In genomic region chr3:37704701-37705279, GRCm38 (mm10) we compare ENCODE assay signal across 9 mouse cellular contexts. TPM values are rescaled to one million over a fixed set of nuclear protein-coding genes. Genes with fewer than 3 reads are reported as not detected.
DNase-seq lines count a peak whose midpoint lies in the region; ATAC-seq and TF ChIP-seq lines count a peak whose summit lies in the region.
"Had no signal": no experiment of that assay in that cellular context is flagged by ENCODE, and none has a peak within 500 bp of the region (broad histone marks: within the 10 kb centered on the region; RNA-seq: fewer than 3 reads in every experiment).

No protein-coding gene starts in this region.

- WGBS in midbrain, embryonic 10.5 days = 50% methylated on average over 14 of the region's 14 CpGs
- 42% methylated on average over 13 of the region's 14 CpGs for WGBS in midbrain, postnatal 0 days
- WGBS in heart, embryonic 11.5 days (ENCODE audit: insufficient replicate concordance) = 25% methylated on average over 14 of the region's 14 CpGs
- 20% methylated on average over 14 of the region's 14 CpGs for WGBS in liver, embryonic 11.5 days

- no peak for ATAC-seq in midbrain, postnatal 0 days (ENCODE audit: low FRiP score)
- ATAC-seq in heart, embryonic 11.5 days (replicated peaks; ENCODE audit: insufficient number of reproducible peaks, low FRiP score, low TSS enrichment) = 0 out of 2 replicates have a peak, but pooled peaks have one; percentile 52
- ATAC-seq in liver, embryonic 11.5 days (replicated peaks; ENCODE audit: low FRiP score) = peak; percentile 81

- H3K27me3 ChIP-seq in midbrain, embryonic 10.5 days (ENCODE audit: low read depth, poor library complexity, severe bottlenecking) = no peaks in the 10 kb centered on the region
- H3K27me3 ChIP-seq in midbrain, postnatal 0 days (ENCODE audit: insufficient read depth, low read length) = no peaks in the 10 kb centered on the region
- H3K27me3 ChIP-seq in heart, embryonic 11.5 days (ENCODE audit: control insufficient read depth, insufficient read depth, low read length) = peaks cover 3% of the 10 kb centered on the region; the same call in 1 of the 2 replicates
- no peaks in the 10 kb centered on the region for H3K27me3 ChIP-seq in liver, embryonic 11.5 days (replicated peaks; ENCODE audit: control insufficient read depth, insufficient read depth, low read length)

- no peak overlapping the region for H3K9ac ChIP-seq in midbrain, postnatal 0 days (replicated peaks; ENCODE audit: low read length, poor library complexity, severe bottlenecking)
- H3K9ac ChIP-seq in heart, embryonic 11.5 days (ENCODE audit: low read depth, low read length) = no peak overlapping the region
- no peak overlapping the region for H3K9ac ChIP-seq in liver, embryonic 11.5 days (ENCODE audit: low read depth, low read length)

- no peak for TF ChIP-seq CTCF in midbrain, postnatal 0 days (IDR thresholded peaks at IDR 0.05)

- intact Hi-C loops in left cerebral cortex, postnatal 14 days (cut with DNase I) = no loop called here

- peaks cover 13% of the 10 kb centered on the region for H3K9me3 ChIP-seq in midbrain, embryonic 10.5 days (replicated peaks)
- H3K9me3 ChIP-seq in midbrain, postnatal 0 days (ENCODE audit: low read length) = no peaks in the 10 kb centered on the region
- peaks cover 9% of the 10 kb centered on the region for H3K9me3 ChIP-seq in heart, embryonic 11.5 days (replicated peaks; ENCODE audit: control insufficient read depth, low read length)
- no peaks in the 10 kb centered on the region for H3K9me3 ChIP-seq in liver, embryonic 11.5 days (ENCODE audit: control insufficient read depth, low read length)

- H3K4me1 ChIP-seq in midbrain, embryonic 10.5 days = peaks cover 9% of the 10 kb centered on the region
- H3K4me1 ChIP-seq in midbrain, postnatal 0 days (ENCODE audit: insufficient read depth, low read length) = no peaks in the 10 kb centered on the region
- H3K4me1 ChIP-seq in heart, embryonic 11.5 days (ENCODE audit: control insufficient read depth, insufficient read depth, low read length) = peaks cover 6% of the 10 kb centered on the region; the same call in 1 of the 2 replicates
- H3K4me1 ChIP-seq in liver, embryonic 11.5 days (replicated peaks; ENCODE audit: control insufficient read depth, insufficient read depth, low read length) = peaks cover 7% of the 10 kb centered on the region; the same call in 1 of the 2 replicates

- peak overlapping the region; percentile 28; the same call in 1 of the 2 replicates for H3K27ac ChIP-seq in midbrain, embryonic 10.5 days (replicated peaks)
- no peak overlapping the region for H3K27ac ChIP-seq in midbrain, postnatal 0 days (ENCODE audit: low read depth, low read length)
- no peak overlapping the region for H3K27ac ChIP-seq in heart, embryonic 11.5 days (ENCODE audit: low read depth, low read length)
- no peak overlapping the region for H3K27ac ChIP-seq in liver, embryonic 11.5 days (ENCODE audit: low read depth, low read length)

- no peak for DNase-seq in midbrain, embryonic 10.5 days (ENCODE audit: low spot score)
- DNase-seq in midbrain, postnatal 0 days (ENCODE audit: low spot score) = no peak
- DNase-seq in liver, embryonic 11.5 days (ENCODE audit: low spot score) = peak; percentile 58
- DNase-seq in layer of hippocampus, adult 9-11 months = no peak
- no peak for DNase-seq in left cerebral cortex, postnatal 14 days (ENCODE audit: low spot score in 2 of 2)
- DNase-seq in thymus, adult 18-20 months = no peak

- no peaks in the 10 kb centered on the region for H3K36me3 ChIP-seq in midbrain, embryonic 10.5 days
- H3K36me3 ChIP-seq in midbrain, postnatal 0 days (ENCODE audit: insufficient read depth, low read length) = no peaks in the 10 kb centered on the region
- no peaks in the 10 kb centered on the region for H3K36me3 ChIP-seq in heart, embryonic 11.5 days (ENCODE audit: control insufficient read depth, insufficient read depth, low read length)
- no peaks in the 10 kb centered on the region for H3K36me3 ChIP-seq in liver, embryonic 11.5 days (ENCODE audit: control insufficient read depth, insufficient read depth, low read length)

- no peak overlapping the region for H3K4me3 ChIP-seq in midbrain, embryonic 10.5 days
- no peak overlapping the region for H3K4me3 ChIP-seq in midbrain, postnatal 0 days (ENCODE audit: low read depth, low read length)
- no peak overlapping the region for H3K4me3 ChIP-seq in heart, embryonic 11.5 days (ENCODE audit: low read depth, low read length)
- no peak overlapping the region for H3K4me3 ChIP-seq in liver, embryonic 11.5 days (ENCODE audit: low read depth, low read length)
- H3K4me3 ChIP-seq: erythroblast, embryonic 14.5 days; myocyte had no signal

- no peak overlapping the region for H3K4me2 ChIP-seq in midbrain, postnatal 0 days (ENCODE audit: low read depth, low read length, poor library complexity, severe bottlenecking)
- H3K4me2 ChIP-seq in heart, embryonic 11.5 days = peak overlapping the region; percentile 21
- H3K4me2 ChIP-seq in liver, embryonic 11.5 days = peak overlapping the region; percentile 9; the same call in 1 of the 2 replicates

RNA-seq across cellular contexts. Expression of gene Gm5148, which starts 19.5 kb away (rescaled TPM):
- polyA plus RNA-seq in midbrain, embryonic 10.5 days (2016; fragmentation: Nextera tagmentation; extraction: Ambion mirVana) = 2.6 and 2.9 TPM in 2 replicates
- 13.3 and 15.7 TPM in 2 replicates for total RNA-seq in midbrain, postnatal 0 days (2014; rRNA removed)
- 17.5 and 17.8 TPM in 2 replicates for polyA plus RNA-seq in midbrain, postnatal 0 days (2015; fragmentation: Nextera tagmentation; extraction: Ambion mirVana)
- polyA plus RNA-seq in heart, embryonic 11.5 days (2014; fragmentation: Nextera tagmentation; extraction: Ambion mirVana) = 1.4 and 3.7 TPM in 2 replicates
- 3.7 and 4.8 TPM in 2 replicates for polyA plus RNA-seq in liver, embryonic 11.5 days (2014; fragmentation: Nextera tagmentation; extraction: Ambion mirVana)
- total RNA-seq in left cerebral cortex, postnatal 14 days (2021) = 1 to 10 TPM; 2.1 to 2.6 TPM
